Mouse (Mus musculus) c-Kit-negative CD71-positive TER-119-positive erythroid progenitor cells, embryonic 14.5 days (primary cell): ENCODE data around the gene Fbxl16.
A peak's percentile ranks its signal among the peaks of the same experiment; 100 is the strongest.

ENCODE experiments used
- DNase-seq: peaks from one replicate; pipeline ENCODE4 v3.0.0-alpha.2; 2013; ENCODE audit warnings: low read depth, low spot score

Fbxl16 gene

GRCm38 (mm10) chr17:25808789-25809605 lies at the start of gene Fbxl16:
Gene Fbxl16, plus strand, starts transcription at chr17:25809085.
- no peak for DNase-seq

GRCm38 (mm10) chr17:25760148-25760547 lies 48.7 kb upstream of the Fbxl16 start:
- DNase-seq: no peak

GRCm38 (mm10) chr17:25761561-25761970 lies 47.3 kb upstream of the Fbxl16 start:
- no peak for DNase-seq

GRCm38 (mm10) chr17:25762591-25762990 lies 46.3 kb upstream of the Fbxl16 start:
- DNase-seq: no peak

GRCm38 (mm10) chr17:25765886-25766285 lies 43.0 kb upstream of the Fbxl16 start:
- no peak for DNase-seq

GRCm38 (mm10) chr17:25769331-25769730 lies 39.6 kb upstream of the Fbxl16 start:
- no peak for DNase-seq

GRCm38 (mm10) chr17:25773549-25774120 lies 35.2 kb upstream of the Fbxl16 start, which contains the start of gene Narfl:
Gene Narfl, plus strand, starts transcription at chr17:25773776.
- peak; percentile 97 for DNase-seq

GRCm38 (mm10) chr17:25775318-25776062 lies 33.4 kb upstream of the Fbxl16 start:
- DNase-seq: no peak

- no peak for DNase-seq
Observed at GRCm38 (mm10) chr17:25777948-25778347, 30.9 kb upstream of the Fbxl16 start.

- DNase-seq: no peak
Observed at GRCm38 (mm10) chr17:25781339-25781738, 27.5 kb upstream of the Fbxl16 start.

GRCm38 (mm10) chr17:25783086-25783485 lies 25.8 kb upstream of the Fbxl16 start:
- DNase-seq: no peak

- no peak for DNase-seq
Observed at GRCm38 (mm10) chr17:25783861-25784574, 24.9 kb upstream of the Fbxl16 start.

GRCm38 (mm10) chr17:25785281-25785745 lies 23.6 kb upstream of the Fbxl16 start, which contains the start of gene Haghl:
Gene Haghl, minus strand, starts transcription at chr17:25785673.
- peak; percentile 93 for DNase-seq

GRCm38 (mm10) chr17:25786280-25786679 lies 22.6 kb upstream of the Fbxl16 start, which contains the start of gene Ccdc78:
Gene Ccdc78, plus strand, starts transcription at chr17:25786580.
- DNase-seq: no peak

- DNase-seq: no peak
Observed at GRCm38 (mm10) chr17:25786781-25787504, 21.9 kb upstream of the Fbxl16 start.

GRCm38 (mm10) chr17:25791320-25791842 lies 17.5 kb upstream of the Fbxl16 start:
- no peak for DNase-seq

- DNase-seq: peak; percentile 64
Observed at GRCm38 (mm10) chr17:25791843-25792527, 16.9 kb upstream of the Fbxl16 start.

- no peak for DNase-seq
Observed at GRCm38 (mm10) chr17:25792615-25793014, 16.3 kb upstream of the Fbxl16 start, which contains the start of gene Fam173a. Gene Fam173a, minus strand, starts transcription at chr17:25792901.

- DNase-seq: no peak
Observed at GRCm38 (mm10) chr17:25794197-25794596, 14.7 kb upstream of the Fbxl16 start.

- DNase-seq: no peak
Observed at GRCm38 (mm10) chr17:25794998-25795397, 13.9 kb upstream of the Fbxl16 start.
